Mouse (Mus musculus) ovary, postnatal 36 days (tissue): Measurements from ENCODE around the gene Tlr5.
A peak's percentile ranks its signal among the peaks of the same experiment; 100 is the strongest.

Source experiments
- DNase-seq: peaks from one replicate; pipeline ENCODE4 v3.0.0; 2022; ENCODE audit warnings: low spot score, mixed read lengths

The Tlr5 gene

GRCm38 (mm10) chr1:182954287-182955046 lies at the start of gene Tlr5:
TSS of gene Tlr5 (plus strand) at chr1:182954788.
- peak; percentile 60 for DNase-seq

DNA sequence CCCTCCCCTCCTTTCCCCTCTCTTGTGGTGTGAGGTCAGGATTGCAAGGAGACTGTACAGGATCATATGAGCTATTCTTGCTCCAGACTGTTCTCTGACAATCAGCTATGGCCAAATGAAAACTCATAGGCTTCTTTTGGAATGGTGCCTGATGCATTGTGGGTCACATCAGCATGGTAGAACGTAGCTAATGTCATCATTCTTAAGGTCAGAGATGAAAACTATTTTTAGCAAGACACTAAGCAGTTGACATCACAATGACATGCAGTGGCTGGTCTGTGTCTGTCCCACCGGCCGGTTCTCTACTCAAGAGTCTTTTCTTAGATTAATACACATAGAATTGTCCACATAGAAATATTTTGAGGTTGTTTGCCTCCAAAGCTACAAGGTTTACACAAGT lies 48.9 kb upstream of the Tlr5 start:
- DNase-seq, result no peak

- DNase-seq, result peak; percentile 83
These were observed 46.2 kb upstream of the Tlr5 start for GRCm38 (mm10) chr1:182908050-182909036.

DNA sequence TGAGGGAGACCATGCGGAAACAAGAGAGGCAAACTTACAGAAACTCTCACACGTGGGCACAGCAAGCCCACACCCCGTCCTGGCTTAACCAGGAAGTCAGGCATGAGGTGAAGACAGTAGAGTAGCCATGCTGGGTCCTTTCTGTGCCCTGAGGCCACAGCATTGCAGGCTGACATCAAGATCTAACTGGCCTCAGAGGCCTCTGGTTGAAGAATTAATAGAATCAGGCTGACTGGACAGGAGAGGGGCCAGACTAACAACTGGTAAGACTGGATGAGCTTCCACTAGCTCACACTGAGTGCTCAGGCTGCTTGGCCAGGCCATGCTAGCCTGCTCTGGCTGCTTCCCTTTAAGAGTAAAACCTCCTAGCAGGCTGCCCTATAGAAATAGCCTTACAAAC lies 45.5 kb upstream of the Tlr5 start:
- no peak for DNase-seq

DNA sequence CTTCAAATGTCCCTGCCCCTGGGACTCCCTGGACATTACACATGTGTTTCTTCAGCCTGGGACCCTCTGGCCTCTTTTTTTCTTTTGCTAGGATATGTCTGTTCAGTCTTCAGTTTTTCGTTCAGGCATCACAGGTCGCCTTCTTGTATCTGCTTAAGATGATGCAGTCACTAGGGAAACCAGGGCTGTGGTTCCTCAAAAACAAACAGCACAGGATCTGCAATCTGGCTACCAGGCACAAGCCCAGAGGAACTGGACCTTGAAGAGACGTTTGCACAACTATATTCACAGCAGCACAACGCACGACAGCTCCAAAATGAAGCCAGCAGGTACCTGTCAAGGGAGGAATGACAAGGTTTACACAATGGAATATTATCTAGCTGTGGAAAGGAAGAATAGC lies 45.0 kb upstream of the Tlr5 start:
- DNase-seq, result no peak

- DNase-seq, result no peak
These were observed 42.0 kb upstream of the Tlr5 start for GRCm38 (mm10) chr1:182912591-182912990.

DNA sequence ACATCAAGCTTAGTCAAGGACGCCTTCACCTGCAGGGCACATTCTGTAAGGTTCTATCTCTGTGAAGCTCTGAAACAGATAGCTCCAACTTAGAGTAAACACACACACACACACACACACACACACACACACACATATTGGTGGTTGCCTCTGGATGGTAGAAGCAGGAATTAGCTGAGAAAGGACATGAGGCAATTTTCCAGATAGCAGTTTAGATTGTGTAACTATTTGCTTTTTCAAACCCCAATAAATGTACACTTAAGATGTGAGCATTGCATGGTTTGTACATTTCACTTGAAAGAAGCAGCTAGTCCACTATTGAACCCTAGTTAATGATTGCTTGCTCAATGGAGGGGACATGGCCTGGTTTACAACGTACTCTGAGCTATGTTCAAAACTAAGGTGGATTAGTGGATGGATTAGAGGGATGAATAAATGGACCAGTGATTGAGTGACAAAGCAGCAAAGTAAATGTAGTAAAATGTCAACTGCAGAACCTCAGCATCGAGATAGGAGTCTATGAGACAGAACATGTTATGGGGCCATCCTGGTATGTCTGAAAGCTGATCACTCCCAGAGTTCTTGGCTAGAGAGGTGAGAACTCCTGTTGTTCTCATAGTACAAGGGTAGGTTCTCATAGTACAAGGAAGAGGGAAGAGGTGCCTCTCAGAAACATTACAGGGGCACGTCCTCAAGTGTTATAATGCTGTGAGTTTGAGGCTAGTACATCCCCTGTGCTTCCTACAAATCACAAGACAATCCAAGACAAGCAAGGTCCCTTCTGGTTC lies 40.3 kb upstream of the Tlr5 start:
- no peak for DNase-seq

DNA sequence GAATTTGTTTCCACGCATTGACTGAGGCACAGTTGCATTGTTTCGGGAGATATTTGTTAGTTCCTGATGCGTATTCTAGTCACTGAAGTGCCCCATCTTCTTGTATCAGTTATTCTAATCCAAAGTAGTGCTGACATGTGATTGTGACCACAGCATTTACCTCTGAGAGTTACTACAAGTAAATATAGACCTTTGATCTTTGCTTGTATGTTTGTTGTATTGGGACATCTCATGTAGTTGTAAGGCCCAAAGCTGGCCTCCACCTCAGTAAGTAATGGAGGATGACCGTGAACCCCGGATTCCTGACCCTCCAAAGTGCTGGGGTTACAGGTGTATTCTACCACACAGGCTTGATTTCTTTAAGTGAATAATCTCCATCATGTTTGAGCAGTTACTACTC lies 38.4 kb upstream of the Tlr5 start:
- no peak for DNase-seq

- DNase-seq, result no peak
These were observed 35.8 kb upstream of the Tlr5 start for GRCm38 (mm10) chr1:182918718-182919346.

- DNase-seq, result no peak
These were observed 31.8 kb upstream of the Tlr5 start for GRCm38 (mm10) chr1:182922824-182923223.

GRCm38 (mm10) chr1:182926465-182926864 lies 28.1 kb upstream of the Tlr5 start:
- no peak for DNase-seq

GRCm38 (mm10) chr1:182927878-182928851 lies 26.4 kb upstream of the Tlr5 start:
- DNase-seq, result no peak

DNA sequence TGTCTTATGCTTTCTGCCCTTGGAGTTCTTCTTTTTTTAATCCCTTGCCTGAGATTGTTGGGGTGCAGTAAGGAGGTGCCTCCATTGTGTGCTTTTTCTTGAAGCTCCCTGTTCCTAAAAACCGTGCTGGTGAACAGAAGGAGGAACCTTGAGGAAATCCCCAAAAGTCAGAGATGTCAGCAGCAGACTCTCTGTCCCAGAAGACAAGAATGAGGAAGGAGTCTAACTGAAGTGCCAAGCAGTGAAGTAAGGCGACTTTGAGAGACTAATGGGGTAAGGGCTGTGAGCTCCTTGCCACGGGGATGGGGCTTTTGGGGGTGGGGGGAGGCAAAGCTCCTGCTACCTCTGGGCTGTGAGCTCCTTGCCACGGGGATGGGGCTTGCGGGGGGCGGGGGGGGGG lies 19.1 kb upstream of the Tlr5 start:
- DNase-seq, result no peak

- no peak for DNase-seq
These were observed 17.0 kb upstream of the Tlr5 start for GRCm38 (mm10) chr1:182937486-182938120.

DNA sequence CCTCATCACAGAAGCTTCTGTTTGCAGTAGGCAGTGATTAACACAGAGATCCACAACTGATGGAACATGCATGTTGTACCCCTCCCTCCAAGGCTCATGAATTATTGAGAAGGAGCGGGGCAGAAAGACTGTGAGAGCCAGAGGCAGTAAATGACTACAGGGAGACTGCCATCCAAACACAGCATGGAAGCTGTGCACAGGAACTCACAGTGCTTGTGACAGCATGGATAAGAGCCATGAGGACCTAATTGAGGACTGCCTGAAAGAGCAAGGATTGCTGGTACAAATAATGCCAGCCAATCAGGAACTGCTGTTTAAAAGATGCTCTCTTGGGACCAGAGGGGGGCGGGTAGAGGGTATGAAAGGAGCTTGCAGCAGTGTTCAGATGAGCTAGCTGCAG lies 12.7 kb upstream of the Tlr5 start:
- no peak for DNase-seq

DNA sequence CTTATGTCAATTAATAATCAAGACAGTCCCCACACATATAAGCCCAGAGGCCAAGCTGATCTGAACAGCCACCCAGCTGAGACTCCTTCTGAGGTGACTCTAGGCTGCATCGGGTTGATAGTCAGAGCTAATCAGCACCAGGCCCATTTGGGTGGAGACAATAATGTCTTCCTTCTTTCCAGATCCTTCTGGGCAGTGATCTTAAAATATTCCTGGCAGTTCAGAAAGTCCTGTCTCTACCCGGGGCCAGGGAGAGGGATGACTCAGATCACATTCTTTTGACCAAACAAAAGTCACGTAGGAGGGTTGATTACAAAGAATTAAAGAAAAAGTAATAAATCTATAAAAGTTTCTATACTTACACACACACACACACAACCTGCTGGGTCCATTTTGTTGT lies 10.7 kb upstream of the Tlr5 start:
- no peak for DNase-seq

DNA sequence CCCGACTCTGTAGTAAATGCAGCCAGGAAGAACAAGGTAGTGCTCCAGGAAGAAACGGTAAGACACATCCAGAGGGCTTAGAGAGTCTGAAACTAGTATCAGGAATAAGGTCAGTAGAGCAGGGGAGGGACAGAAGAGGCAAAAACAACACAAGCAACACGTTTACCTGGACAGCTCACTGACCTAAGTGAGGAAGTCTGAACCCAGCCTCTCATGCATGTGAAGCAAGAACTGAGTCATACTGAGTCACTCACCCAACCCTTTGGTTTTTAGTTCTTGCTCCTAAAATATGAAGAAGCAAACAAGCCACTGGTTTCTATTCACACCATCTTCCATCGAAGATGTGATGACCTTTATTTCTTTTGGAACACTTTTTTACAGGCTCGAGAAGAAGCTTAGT lies 9.9 kb upstream of the Tlr5 start:
- DNase-seq, result no peak

DNA sequence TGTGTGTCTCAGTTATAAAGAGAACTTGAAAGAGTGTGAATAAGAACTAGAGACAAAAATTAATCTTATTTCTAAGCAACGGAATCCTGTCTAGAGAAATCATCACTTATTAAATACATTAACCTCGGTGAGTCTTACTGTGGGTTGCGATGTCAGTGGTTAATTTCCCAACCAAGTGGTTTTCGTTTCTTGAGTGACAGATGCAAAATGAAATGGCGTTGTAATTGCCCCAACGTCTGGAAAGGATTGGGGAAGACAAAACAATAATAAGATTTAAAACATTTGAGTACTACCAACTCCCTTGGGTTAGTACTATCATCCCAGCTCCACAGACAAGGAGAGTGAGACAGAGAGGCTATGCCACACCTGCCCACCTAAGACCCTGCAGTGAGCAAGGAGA lies 9.0 kb upstream of the Tlr5 start:
- DNase-seq, result no peak

DNA sequence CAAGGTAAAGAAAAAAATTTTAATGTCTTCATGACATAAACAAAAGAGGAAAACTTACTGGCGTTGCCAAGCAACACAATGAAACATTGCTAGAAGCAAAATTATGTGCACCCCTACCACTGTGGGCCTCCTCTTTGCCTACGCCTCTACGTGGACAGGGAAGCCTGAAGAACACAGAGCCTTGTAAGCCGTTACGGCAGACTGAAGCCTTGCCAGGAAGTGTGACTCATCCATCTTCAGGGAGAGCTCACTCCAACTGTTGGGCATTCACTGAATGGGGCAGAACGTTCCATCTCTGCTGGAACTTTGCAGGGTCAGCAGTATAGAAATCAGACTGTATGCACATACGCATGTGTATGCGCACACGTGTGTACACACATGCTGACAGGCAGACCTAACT lies 3.3 kb upstream of the Tlr5 start:
- DNase-seq, result peak; percentile 19

DNA sequence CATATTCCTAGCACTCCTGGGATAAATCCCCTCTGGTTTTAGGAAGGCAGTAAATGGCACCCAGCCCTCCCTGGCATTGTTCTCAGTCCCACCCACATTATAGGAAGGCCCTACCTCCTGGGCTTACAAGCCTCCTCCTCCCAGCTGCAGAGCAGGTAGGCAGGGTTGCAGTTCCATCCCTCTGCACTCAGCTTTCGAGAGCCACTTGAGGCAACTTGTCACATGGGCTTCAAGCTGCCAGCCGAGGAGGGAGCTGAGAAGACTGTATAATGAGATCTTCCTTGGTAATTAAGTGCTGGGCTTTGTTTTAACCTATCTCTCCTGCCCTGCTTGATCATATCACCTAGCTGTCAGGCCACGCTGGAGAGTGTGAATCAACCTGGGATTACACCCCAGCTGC lies 1.4 kb upstream of the Tlr5 start:
- DNase-seq, result no peak
